Mouse (Mus musculus) layer of hippocampus, adult 6 months (tissue): ENCODE data around the gene Tgds. TPM values are rescaled to one million over a fixed set of nuclear protein-coding genes. Genes with fewer than 3 reads are reported as not detected.

Source experiments
- long read RNA-seq, 2 experiments: library from polyadenylated mRNA; unstranded; transcript quantifications; one replicate each; pipeline ENCODE4 v2.0.0; 2019 to 2020
- polyA plus RNA-seq: library from polyadenylated mRNA; unstranded; fragments of <200 nt; fragmentation: Nextera tagmentation; gene quantifications from 2 replicates; pipeline ENCODE4 v1.2.3, GENCODE M21; 2021

Tgds gene
- 6.2 and 8.1 TPM in 2 replicates for polyA plus RNA-seq
- long read RNA-seq, experiment 1, transcript Tgds-201 (12 exons, 1,682 nt), result major isoform, 7 of 12 reads
- long read RNA-seq, experiment 1, partial matches to known transcripts, result 1 of 12 reads
- long read RNA-seq, experiment 1, other reads (novel, unspliced or antisense), result 3 of 12 reads
- long read RNA-seq, experiment 2, transcript Tgds-202 (11 exons, 2,153 nt), result minor isoform, 5 of 29 reads
- long read RNA-seq, experiment 2, transcript Tgds-201 (12 exons, 1,682 nt), result major isoform, 17 of 29 reads
- long read RNA-seq, experiment 2, partial matches to known transcripts, result 3 of 29 reads
- long read RNA-seq, experiment 2, other reads (novel, unspliced or antisense), result 4 of 29 reads

DNA sequence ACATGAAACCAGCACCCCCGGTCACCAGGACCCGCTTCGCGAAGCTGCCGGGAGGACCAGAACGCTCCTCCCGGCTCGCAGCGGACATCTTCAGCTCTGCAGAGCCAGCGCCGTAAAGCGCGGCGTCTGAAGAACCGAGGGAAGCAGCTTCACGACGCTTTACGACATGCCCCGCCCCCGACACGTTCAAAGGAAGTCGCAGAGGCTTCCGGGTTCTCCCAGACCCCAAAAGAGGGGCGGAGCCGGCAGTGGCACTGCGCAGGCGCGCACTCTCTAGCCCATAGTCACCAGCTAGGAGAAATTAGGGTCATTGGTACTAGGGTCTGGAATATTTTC lies at the start of gene Tgds:
TSS of gene Tgds (minus strand) at position 114 of the 336 bp plus-strand sequence.

DNA sequence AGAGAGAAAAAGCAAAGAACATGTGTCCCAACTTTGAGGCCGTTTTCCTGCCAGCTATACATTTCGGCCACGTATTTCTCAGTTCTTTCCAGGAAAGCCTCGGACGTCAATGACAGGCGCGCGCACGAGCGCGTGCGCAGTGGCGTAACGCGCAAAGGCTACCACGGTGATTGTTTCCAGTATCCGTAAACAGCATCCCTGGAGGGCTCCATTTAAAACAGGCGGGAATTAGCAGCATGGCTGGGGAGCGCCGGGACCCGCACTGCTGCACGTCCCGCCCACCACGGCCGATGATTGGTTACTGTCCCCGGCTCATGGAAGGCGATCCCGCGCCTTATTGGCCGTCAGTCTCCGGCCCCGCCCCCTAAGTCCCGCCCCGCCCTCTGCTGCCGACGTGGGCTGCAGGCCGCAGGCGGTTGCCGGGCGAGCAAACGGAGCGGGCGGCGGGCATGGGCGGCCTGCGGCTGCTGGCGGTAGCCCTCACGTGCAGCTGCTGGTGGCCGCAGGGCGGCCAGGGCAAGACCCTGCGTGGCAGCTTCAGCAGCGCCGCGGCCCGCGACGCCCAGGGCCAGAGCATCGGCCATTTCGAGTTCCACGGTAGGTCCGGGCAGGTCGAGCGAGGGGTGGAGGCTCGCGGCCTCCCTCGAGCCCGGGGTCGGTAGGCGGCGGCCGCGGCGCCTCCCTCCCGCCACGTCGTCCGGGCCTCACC lies 4.3 kb upstream of the Tgds start, which contains the start of gene Gpr180:
TSS of gene Gpr180 (plus strand) at position 415 of the 709 bp plus-strand sequence.

Other genes starting within 250 kb of the Tgds start
- gene Dct, start 80.5 kb downstream of the Tgds start, polyA plus RNA-seq, result 1.2 and 2.8 TPM in 2 replicates
- gene Gpr180, start 4.4 kb upstream of the Tgds start, polyA plus RNA-seq, result 23.2 and 25.8 TPM in 2 replicates
- 1.1 and 1.5 TPM in 2 replicates for gene Sox21, start 104.3 kb upstream of the Tgds start, polyA plus RNA-seq
- gene Gm9376, start 134.2 kb upstream of the Tgds start, polyA plus RNA-seq, result not detected in 2 replicates